Mouse (Mus musculus) liver, embryonic 11.5 days (tissue): Measurements from ENCODE around the gene Mettl14. TPM values are rescaled to one million over a fixed set of nuclear protein-coding genes. Genes with fewer than 3 reads are reported as not detected.
"Not testable (repeated sequence)": the region's sequence is repeated elsewhere in the genome, so short reads cannot be mapped to it uniquely, and the experiment has no call there.

Experiments used
- ATAC-seq: fragments of 200-750 bp; cut with Nextera tagmentation; replicated peaks from 2 replicates; pipeline ENCODE4 v1.8.0; 2017; ENCODE audit warnings: moderate number of reproducible peaks, mild to moderate bottlenecking, moderate TSS enrichment, moderate library complexity; ENCODE audit not compliant: low FRiP score
- DNase-seq: peaks from one replicate; pipeline ENCODE4 v3.0.0-alpha.2; 2017; ENCODE audit warnings: low spot score
- H3K27ac ChIP-seq: fragments of 300-500 bp; sonication (generic); 2 replicates; pipeline ENCODE4 v1.5.1; 2014; ENCODE audit warnings: mild to moderate bottlenecking, low read depth, low read length, control low read depth
- H3K27me3 ChIP-seq: fragments of 300-500 bp; sonication (generic); replicated peaks from 2 replicates; pipeline ENCODE4 v1.6.1; 2014; ENCODE audit warnings: low read length, mixed read lengths; ENCODE audit not compliant: control insufficient read depth, insufficient read depth
- H3K36me3 ChIP-seq: fragments of 300-500 bp; sonication (generic); 2 replicates; pipeline ENCODE4 v1.6.1; 2014; ENCODE audit warnings: mild to moderate bottlenecking, low read length, moderate library complexity, mixed read lengths; ENCODE audit not compliant: control insufficient read depth, insufficient read depth
- H3K4me1 ChIP-seq: fragments of 300-500 bp; sonication (generic); replicated peaks from 2 replicates; pipeline ENCODE4 v1.6.1; 2014; ENCODE audit warnings: low read length, mixed read lengths; ENCODE audit not compliant: control insufficient read depth, insufficient read depth
- H3K4me2 ChIP-seq: fragments of 300-500 bp; sonication (generic); 2 replicates; pipeline ENCODE4 v1.6.1; 2014; ENCODE audit warnings: mild to moderate bottlenecking, control low read depth, moderate library complexity
- H3K4me3 ChIP-seq: fragments of 300-500 bp; sonication (generic); 2 replicates; pipeline ENCODE4 v1.5.1; 2014; ENCODE audit warnings: low read depth, low read length, control low read depth
- H3K9ac ChIP-seq: fragments of 300-500 bp; sonication (generic); 2 replicates; pipeline ENCODE4 v1.6.1; 2014; ENCODE audit warnings: low read depth, low read length, control low read depth
- H3K9me3 ChIP-seq: fragments of 300-500 bp; sonication (generic); 2 replicates; pipeline ENCODE4 v1.6.1; 2016; ENCODE audit warnings: low read length, inconsistent platforms, mixed read lengths; ENCODE audit not compliant: control insufficient read depth
- WGBS: fragments of 180-500 bp; shearing (Covaris S2); extraction: QIAGEN DNeasy Blood & Tissue Kit; methylation state at CpG from one replicate; pipeline ENCODE4 v1.1.7; 2014; 5-methylcytosine and 5-hydroxymethylcytosine counted together
- polyA plus RNA-seq: library from polyadenylated mRNA; unstranded; fragments of >200 nt; fragmentation: Nextera tagmentation; extraction: Ambion mirVana; gene quantifications from 2 replicates; pipeline ENCODE4 v1.2.1, GENCODE M21; 2014

Mettl14 gene
- polyA plus RNA-seq, 1 experiment from 2014 or later = 17.9 TPM

- no peaks in the 10 kb centered on the region for H3K27me3 ChIP-seq
- no peak overlapping the region for H3K9ac ChIP-seq
- ATAC-seq = peak; percentile 90
- H3K36me3 ChIP-seq = no peaks in the 10 kb centered on the region
- DNase-seq = no peak
- 61% methylated on average over 3 of the region's 3 CpGs for WGBS
- H3K9me3 ChIP-seq = no peaks in the 10 kb centered on the region
- H3K4me3 ChIP-seq = no peak overlapping the region
- H3K27ac ChIP-seq = no peak overlapping the region
- H3K4me1 ChIP-seq = no peaks in the 10 kb centered on the region
- no peak overlapping the region for H3K4me2 ChIP-seq
Observed at GRCm38 (mm10) chr3:123404945-123405344, 19.0 kb upstream of the Mettl14 start.

DNA sequence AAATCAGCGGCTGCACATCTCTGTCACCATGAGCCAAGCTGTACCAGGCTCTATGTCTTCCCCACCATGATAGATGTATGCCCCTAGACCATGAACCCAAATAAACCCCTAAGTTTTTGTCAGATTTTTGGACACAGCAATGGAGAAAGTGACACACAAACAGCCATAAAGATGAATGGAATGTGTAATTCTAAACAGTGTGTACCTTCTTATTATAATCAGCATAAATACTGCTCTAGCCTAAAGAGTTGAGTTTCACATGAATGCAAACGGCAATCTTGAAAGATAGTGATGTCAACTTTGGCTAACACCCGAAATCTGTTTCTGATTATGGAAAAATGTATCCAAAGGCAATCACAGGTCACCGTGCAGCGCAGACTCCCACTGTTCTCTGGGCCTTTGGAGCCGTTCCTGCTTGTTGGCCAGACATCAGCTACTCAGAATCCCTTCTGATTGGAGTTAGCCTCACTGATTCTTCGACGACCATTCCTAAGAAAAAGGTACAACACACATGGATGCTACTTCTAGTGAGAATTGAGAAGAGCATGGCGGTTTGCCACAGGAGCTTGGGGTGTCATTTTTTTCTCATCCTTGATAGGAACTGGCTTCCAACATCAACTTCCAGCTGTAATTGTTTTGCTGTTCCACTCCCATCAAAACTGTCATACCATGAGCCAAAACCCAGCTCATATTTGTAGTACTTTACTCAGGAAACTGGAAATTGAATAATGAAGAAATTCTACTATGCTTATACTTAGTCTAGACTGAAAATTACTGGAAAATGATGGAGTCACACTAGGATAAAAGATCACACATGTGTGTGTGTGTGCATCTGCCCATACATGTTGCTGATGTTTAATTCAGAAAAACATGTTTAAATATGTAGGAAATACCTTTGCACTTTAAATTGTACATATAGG lies 11.9 kb upstream of the Mettl14 start:
- ATAC-seq = no peak

GRCm38 (mm10) chr3:123395611-123396010 lies 9.7 kb upstream of the Mettl14 start:
- no peak for DNase-seq
- Histone ChIP-seq H3K4me2 (no peak overlapping the region), H3K9me3 (no peaks in the 10 kb centered on the region), H3K36me3 (no peaks in the 10 kb centered on the region), H3K9ac (no peak overlapping the region), H3K4me3 (no peak overlapping the region), H3K27me3 (no peaks in the 10 kb centered on the region), H3K27ac (no peak overlapping the region), H3K4me1 (no peaks in the 10 kb centered on the region)
- no peak for ATAC-seq
- WGBS = 83% methylated on average over 5 of the region's 5 CpGs

More for the DNA sequence above, 11.9 kb upstream of the Mettl14 start:
- Histone ChIP-seq H3K4me1 (no peaks in the 10 kb centered on the region), H3K9ac (no peak overlapping the region), H3K27me3 (no peaks in the 10 kb centered on the region), H3K9me3 (no peaks in the 10 kb centered on the region), H3K36me3 (no peaks in the 10 kb centered on the region), H3K27ac (no peak overlapping the region), H3K4me2 (no peak overlapping the region), H3K4me3 (no peak overlapping the region)
- DNase-seq = no peak
- 74% methylated on average over 9 of the region's 9 CpGs for WGBS

- H3K27me3 ChIP-seq = no peaks in the 10 kb centered on the region
- no peaks in the 10 kb centered on the region for H3K4me1 ChIP-seq
- no peak overlapping the region for H3K27ac ChIP-seq
- WGBS = 79% methylated on average over 4 of the region's 4 CpGs
- H3K4me2 ChIP-seq = no peak overlapping the region
- DNase-seq = no peak
- no peaks in the 10 kb centered on the region for H3K36me3 ChIP-seq
- H3K9ac ChIP-seq = no peak overlapping the region
- H3K4me3 ChIP-seq = no peak overlapping the region
- no peak for ATAC-seq
- H3K9me3 ChIP-seq = no peaks in the 10 kb centered on the region
Observed at GRCm38 (mm10) chr3:123391180-123391579, 5.3 kb upstream of the Mettl14 start.

- H3K4me1 ChIP-seq, H3K9me3 ChIP-seq, DNase-seq, H3K36me3 ChIP-seq, H3K27me3 ChIP-seq: not testable (repeated sequence)
- Histone ChIP-seq H3K9ac (peak overlapping the region; percentile 68), H3K27ac (peak overlapping the region; percentile 92), H3K4me3 (peak overlapping the region; percentile 77), H3K4me2 (peak overlapping the region; percentile 67)
- 10% methylated on average over 12 of the region's 12 CpGs for WGBS
- peak; percentile 65 for ATAC-seq
Observed at GRCm38 (mm10) chr3:123386157-123386780, 361 bp upstream of the Mettl14 start.

GRCm38 (mm10) chr3:123385118-123385485 lies 806 bp downstream of the Mettl14 start:
- 5% methylated on average over 6 of the region's 6 CpGs for WGBS
- Histone ChIP-seq H3K4me1 (peaks cover 4% of the 10 kb centered on the region; the same call in 1 of the 2 replicates), H3K36me3 (peaks cover 9% of the 10 kb centered on the region; the same call in 1 of the 2 replicates), H3K27me3 (no peaks in the 10 kb centered on the region), H3K27ac (peak overlapping the region; percentile 92), H3K4me2 (peak overlapping the region; percentile 88), H3K4me3 (peak overlapping the region; percentile 77), H3K9me3 (no peaks in the 10 kb centered on the region), H3K9ac (peak overlapping the region; percentile 80)
- no peak for ATAC-seq
- DNase-seq = no peak

- H3K4me1 ChIP-seq = peaks cover 4% of the 10 kb centered on the region; the same call in 1 of the 2 replicates
- 87% methylated on average over 7 of the region's 7 CpGs for WGBS
- ATAC-seq (no peak), DNase-seq (no peak)
- H3K9ac ChIP-seq = no peak overlapping the region; the same call in 1 of the 2 replicates
- no peak overlapping the region for H3K27ac ChIP-seq
- H3K4me3 ChIP-seq = peak overlapping the region; percentile 77
- H3K27me3 ChIP-seq = no peaks in the 10 kb centered on the region
- peaks cover 9% of the 10 kb centered on the region; the same call in 1 of the 2 replicates for H3K36me3 ChIP-seq
- H3K9me3 ChIP-seq = no peaks in the 10 kb centered on the region
- H3K4me2 ChIP-seq = peak overlapping the region; percentile 88
Observed at GRCm38 (mm10) chr3:123384435-123384834, 1.5 kb downstream of the Mettl14 start.

GRCm38 (mm10) chr3:123376562-123376961 lies 9.3 kb downstream of the Mettl14 start:
- no peaks in the 10 kb centered on the region for H3K4me1 ChIP-seq
- no peak overlapping the region for H3K4me3 ChIP-seq
- H3K9ac ChIP-seq = no peak overlapping the region
- H3K36me3 ChIP-seq = peaks cover 13% of the 10 kb centered on the region
- H3K4me2 ChIP-seq = no peak overlapping the region
- no peaks in the 10 kb centered on the region for H3K27me3 ChIP-seq
- DNase-seq (no peak), ATAC-seq (no peak)
- H3K27ac ChIP-seq = no peak overlapping the region
- no peaks in the 10 kb centered on the region for H3K9me3 ChIP-seq
- 85% methylated on average over 3 of the region's 3 CpGs for WGBS
